Mouse (Mus musculus): ENCODE data around the gene Entpd5.

Entpd5 gene

DNA sequence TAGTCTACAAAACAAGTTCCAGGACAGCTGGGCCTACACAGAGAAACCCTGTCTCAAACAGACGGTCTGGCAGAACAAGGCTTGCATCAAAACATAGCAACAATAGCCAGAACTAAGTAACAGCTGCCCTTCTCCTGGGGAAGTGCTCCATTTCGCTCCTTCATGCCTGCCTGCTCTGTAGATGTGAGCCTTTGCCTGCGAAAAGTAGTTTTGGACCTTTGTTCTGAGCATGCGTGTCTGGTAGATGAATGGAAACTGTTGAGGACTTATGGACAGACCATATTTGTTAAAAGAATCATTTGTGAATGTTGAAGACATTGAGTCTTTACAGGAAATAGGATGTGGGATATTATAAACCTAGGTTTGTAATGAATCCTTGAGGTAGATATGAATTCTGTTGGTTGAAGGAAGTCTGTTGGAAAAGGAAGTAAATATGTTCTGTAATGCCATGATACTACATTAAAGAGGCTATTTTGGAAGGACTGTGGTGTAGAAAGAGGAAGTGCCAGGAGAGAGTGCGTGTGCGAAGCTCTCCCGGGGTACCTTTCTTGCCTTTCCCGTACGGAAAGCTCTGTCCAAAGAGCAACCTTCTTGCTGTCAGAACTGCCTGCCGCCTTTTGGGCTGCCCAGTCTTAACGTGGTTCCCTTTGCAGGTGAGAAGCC lies 71.7 kb downstream of the Entpd5 start:
- DNase-seq (ENCODE audit: low spot score in 2 of 2), result no peak

DNA sequence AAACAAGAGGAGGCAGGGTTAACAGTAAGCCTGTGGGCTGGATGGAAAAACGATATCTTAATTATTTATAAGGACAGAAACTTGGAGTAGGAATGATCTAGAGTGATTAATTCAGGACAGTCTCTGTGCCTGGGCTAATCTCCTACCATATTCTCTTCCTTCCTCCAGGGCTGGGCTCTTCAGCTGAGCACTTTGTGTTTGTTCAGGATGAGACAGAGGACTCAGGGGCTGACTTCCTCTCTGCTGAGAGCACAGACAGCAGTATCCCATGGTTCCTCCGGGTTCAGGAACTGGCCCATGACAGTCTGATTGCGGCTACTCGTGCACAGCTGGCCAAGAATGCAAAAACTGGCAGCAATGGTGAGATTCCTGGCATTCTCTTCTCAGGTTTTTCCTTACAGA lies 81.7 kb downstream of the Entpd5 start:
- no peak for DNase-seq (ENCODE audit: low spot score in 2 of 2)
